Mouse (Mus musculus): ENCODE measurements around the gene Ppp1r1a.

GRCm38 (mm10) chr15:103585876-103586275 is 48.1 kb upstream of the Ppp1r1a start:
- no peak for TF ChIP-seq ZC3H11A (IDR thresholded peaks at IDR 0.05; ENCODE audit: borderline replicate concordance, low read depth, low read length)
- no peak for TF ChIP-seq CHD2 (IDR thresholded peaks at IDR 0.05; ENCODE audit: low read depth, low read length)
- TF ChIP-seq ZNF384 (IDR thresholded peaks at IDR 0.05; ENCODE audit: low read depth, low read length), result no peak
- no peak for TF ChIP-seq HCFC1 (IDR thresholded peaks at IDR 0.05; ENCODE audit: borderline replicate concordance, insufficient read depth, low read length)
